Mouse (Mus musculus) thymus, adult 2 months (tissue): ENCODE data around the gene Lrrc4.

ENCODE experiments used
- CTCF ChIP-seq: fragments of 200-500 bp; IDR thresholded peaks from 2 replicates; pipeline ENCODE4 v1.5.1; 2012; ENCODE audit warnings: mild to moderate bottlenecking, control low read depth, low read length, moderate library complexity, borderline replicate concordance; ENCODE audit not compliant: control insufficient read depth, poor library complexity, insufficient read depth; ENCODE audit errors: extremely low read depth
- POLR2A ChIP-seq: fragments of 200-500 bp; IDR thresholded peaks from 2 replicates; pipeline ENCODE4 v1.6.1; 2012; ENCODE audit warnings: mild to moderate bottlenecking, low read length, control low read depth, moderate library complexity; ENCODE audit not compliant: control insufficient read depth, poor library complexity, insufficient read depth; ENCODE audit errors: extremely low read depth

- TF ChIP-seq CTCF (no peak), POLR2A (no peak)
Observed at GRCm38 (mm10) chr6:28720391-28721171, 111.0 kb downstream of the Lrrc4 start.
